Mouse (Mus musculus) kidney, adult 11 months (tissue): ENCODE data around the gene Smim23.

Source experiments
- DNase-seq: peaks from one replicate; pipeline ENCODE4 v3.0.0; 2022

Smim23 gene

DNA sequence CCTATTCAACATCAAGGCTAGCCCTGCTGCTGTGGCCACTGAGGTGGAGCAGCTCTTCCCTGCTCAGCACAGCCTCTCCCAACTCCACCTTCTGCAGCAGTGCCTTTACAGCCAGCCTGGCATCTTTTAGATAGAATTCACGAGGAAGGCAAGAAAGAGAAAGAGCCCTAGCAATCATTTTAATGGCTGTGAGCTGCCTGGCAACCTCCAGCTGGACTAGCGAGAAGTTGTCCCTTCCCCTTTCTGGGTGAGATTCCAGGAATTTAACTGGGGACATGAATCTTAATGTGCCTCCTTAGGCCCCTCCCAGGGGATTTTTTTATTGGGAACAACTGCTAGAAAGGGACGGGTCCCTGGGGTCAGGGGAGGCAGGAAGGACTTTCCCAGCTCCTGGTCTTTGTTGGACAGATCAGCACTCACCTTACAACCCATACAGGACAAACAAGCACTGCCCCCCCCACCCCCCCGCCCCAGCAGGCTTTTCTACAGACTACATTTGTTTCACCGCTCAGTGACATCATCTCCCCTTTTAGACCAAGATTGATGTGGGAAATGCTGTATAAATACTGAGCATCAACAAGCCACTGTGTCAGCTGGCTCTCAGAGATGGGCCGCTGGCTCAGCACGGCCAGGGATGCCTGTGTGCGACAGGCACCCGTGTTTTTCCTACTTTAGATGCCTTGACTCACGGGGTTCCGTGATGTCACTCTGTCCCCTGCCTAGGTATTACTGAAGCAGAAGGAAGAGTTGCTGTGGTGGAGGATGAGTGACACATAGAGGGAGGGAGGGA lies 43.5 kb downstream of the Smim23 start:
- DNase-seq: no peak

DNA sequence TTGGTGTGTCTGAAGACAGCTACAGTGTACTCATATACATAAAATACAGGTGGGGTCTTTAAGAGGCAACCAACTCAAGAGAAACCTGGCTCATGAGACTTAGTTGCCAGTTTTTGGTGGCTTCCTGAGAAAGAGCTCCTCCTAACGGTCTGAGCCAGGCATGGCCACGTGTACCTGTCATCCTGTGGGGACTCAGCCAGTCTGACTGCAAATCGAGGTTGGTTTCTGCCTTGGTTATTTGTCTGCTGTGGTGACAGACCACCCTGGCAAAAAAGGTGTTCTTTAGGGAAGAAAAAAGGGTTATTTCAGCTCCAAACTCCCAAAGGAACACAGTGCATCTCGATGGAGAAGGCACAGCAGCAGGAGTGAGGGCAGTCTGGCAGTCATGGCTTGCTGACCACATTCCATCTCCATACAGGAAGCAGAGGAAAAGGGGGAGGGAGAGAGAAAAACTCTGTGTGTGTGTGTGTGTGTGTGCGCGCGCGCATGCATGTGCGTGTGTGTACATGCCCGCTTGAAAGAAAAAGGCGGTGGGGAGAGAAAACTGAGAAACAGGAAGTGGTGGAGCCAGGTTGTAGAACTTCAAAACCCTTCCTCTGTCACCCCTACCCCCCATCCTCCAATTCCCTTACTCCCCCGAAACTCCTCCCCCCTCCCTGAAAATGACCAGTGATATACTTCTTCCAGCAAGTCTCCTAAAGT lies 55.6 kb downstream of the Smim23 start:
- DNase-seq: no peak
